Mouse (Mus musculus) heart, embryonic 13.5 days (tissue): ENCODE results near the gene Acot1. TPM values are rescaled to one million over a fixed set of nuclear protein-coding genes. Genes with fewer than 3 reads are reported as not detected.
"Not testable (repeated sequence)": the region's sequence is repeated elsewhere in the genome, so short reads cannot be mapped to it uniquely, and the experiment has no call there.

Source experiments
- ATAC-seq: fragments of 200-750 bp; cut with Nextera tagmentation; 2 replicates; pipeline ENCODE4 v1.8.0; 2017; ENCODE audit warnings: moderate TSS enrichment; ENCODE audit not compliant: insufficient number of reproducible peaks, low FRiP score, low TSS enrichment; ENCODE audit errors: extremely low read depth
- H3K27ac ChIP-seq: fragments of 300-500 bp; sonication (generic); replicated peaks from 2 replicates; pipeline ENCODE4 v1.5.1; 2015; ENCODE audit warnings: moderate library complexity, mild to moderate bottlenecking, inconsistent platforms
- H3K27me3 ChIP-seq: fragments of 300-500 bp; sonication (generic); replicated peaks from 2 replicates; pipeline ENCODE4 v1.6.1; 2015; ENCODE audit warnings: mild to moderate bottlenecking, inconsistent platforms
- H3K36me3 ChIP-seq: fragments of 300-500 bp; sonication (generic); 2 replicates; pipeline ENCODE4 v1.6.1; 2015; ENCODE audit warnings: mild to moderate bottlenecking, inconsistent platforms
- H3K4me1 ChIP-seq: fragments of 300-500 bp; sonication (generic); 2 replicates; pipeline ENCODE4 v1.6.1; 2015; ENCODE audit warnings: inconsistent platforms
- H3K4me2 ChIP-seq: fragments of 300-500 bp; sonication (generic); 2 replicates; pipeline ENCODE4 v1.6.1; 2015; ENCODE audit warnings: inconsistent platforms, mild to moderate bottlenecking, moderate library complexity
- H3K4me3 ChIP-seq: fragments of 300-500 bp; sonication (generic); 2 replicates; pipeline ENCODE4 v1.5.1; 2015; ENCODE audit warnings: moderate library complexity, mild to moderate bottlenecking, inconsistent platforms
- H3K9ac ChIP-seq: fragments of 300-500 bp; sonication (generic); 2 replicates; pipeline ENCODE4 v1.6.1; 2015; ENCODE audit warnings: inconsistent platforms, mild to moderate bottlenecking, moderate library complexity
- H3K9me3 ChIP-seq: fragments of 300-500 bp; sonication (generic); 2 replicates; pipeline ENCODE4 v1.6.1; 2016; ENCODE audit warnings: inconsistent platforms
- WGBS: fragments of 180-500 bp; shearing (Covaris S2); methylation state at CpG from one replicate; pipeline ENCODE4 v1.1.7; 2015; ENCODE audit warnings: mixed read lengths; 5-methylcytosine and 5-hydroxymethylcytosine counted together
- polyA plus RNA-seq: library from polyadenylated mRNA; unstranded; fragments of >200 nt; fragmentation: Nextera tagmentation; extraction: Ambion mirVana; gene quantifications from 2 replicates; pipeline ENCODE4 v1.2.1, GENCODE M21; 2015

Gene Acot1
- polyA plus RNA-seq, 1 experiment from 2014 or later: 22.4 TPM

DNA sequence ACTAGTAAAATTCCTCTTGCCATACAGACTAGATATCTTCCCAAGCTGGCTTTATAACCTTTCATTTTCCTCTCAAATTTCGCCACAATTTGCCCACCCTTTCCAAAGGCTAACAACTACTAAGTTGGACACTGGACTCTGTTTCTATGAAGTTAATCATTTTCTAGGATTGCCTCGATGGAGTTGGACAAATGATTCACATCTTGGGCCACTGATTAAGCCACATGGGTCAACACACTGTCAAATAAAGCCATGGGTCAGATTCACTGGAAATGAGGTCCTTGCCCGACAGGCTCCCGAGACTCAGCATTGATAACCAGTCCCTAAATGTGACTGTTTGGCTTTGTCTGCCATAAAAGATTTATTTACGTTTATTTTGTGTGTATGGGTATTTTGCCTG is 33.0 kb downstream of the Acot1 start:
- Histone ChIP-seq H3K36me3 (no peaks in the 10 kb centered on the region), H3K27me3 (peaks cover 4% of the 10 kb centered on the region; the same call in 1 of the 2 replicates), H3K9ac (no peak overlapping the region), H3K4me2 (no peak overlapping the region), H3K9me3 (peaks cover 10% of the 10 kb centered on the region; the same call in 1 of the 2 replicates), H3K27ac (no peak overlapping the region), H3K4me3 (no peak overlapping the region), H3K4me1 (peaks cover 3% of the 10 kb centered on the region; the same call in 1 of the 2 replicates)
- no peak for ATAC-seq
- WGBS: 83% methylated on average over 5 of the region's 5 CpGs

DNA sequence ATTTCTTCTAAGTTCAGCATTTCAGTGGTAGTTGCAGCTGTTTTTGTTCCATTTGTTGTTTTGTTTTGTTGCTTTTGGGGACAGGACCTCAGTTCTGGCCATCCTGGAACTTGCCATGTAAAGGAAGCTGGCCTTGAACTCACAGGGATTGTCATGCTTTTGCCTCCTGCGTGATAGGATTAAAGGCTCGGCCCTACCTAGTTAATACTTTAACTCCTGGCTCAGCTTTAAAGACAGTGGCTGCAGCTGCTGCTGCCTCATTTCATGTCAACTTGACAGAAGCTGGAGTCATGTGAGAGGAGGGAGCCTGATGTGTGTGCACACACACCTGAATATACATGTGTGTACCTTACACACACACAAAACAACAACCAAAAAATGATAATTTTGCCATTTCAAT is 34.8 kb downstream of the Acot1 start:
- Histone ChIP-seq H3K36me3 (no peaks in the 10 kb centered on the region), H3K9ac (no peak overlapping the region), H3K27ac (no peak overlapping the region), H3K27me3 (no peaks in the 10 kb centered on the region), H3K9me3 (peaks cover 19% of the 10 kb centered on the region), H3K4me2 (no peak overlapping the region), H3K4me1 (no peaks in the 10 kb centered on the region), H3K4me3 (no peak overlapping the region)
- WGBS: 61% methylated on average over 2 of the region's 2 CpGs
- ATAC-seq: no peak

DNA sequence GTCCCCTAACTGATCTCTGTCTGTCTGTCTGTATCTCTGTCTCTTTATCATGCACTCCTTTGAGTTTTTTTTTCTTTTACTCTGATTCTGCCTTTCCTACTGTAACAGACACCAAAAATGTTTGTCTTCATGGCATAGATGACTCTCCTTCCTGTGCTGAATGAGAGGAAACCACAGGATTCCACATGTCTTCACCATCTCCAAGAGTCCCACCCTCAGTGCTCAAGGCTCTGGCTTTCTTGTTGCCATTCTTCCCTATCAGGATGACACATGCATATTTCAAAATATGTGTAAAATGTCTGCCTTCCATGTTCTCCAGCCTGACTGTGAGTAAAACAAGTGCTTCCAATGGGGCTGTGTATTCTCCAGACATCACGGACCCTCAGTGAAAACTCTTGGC is 37.6 kb downstream of the Acot1 start:
- Histone ChIP-seq H3K4me3 (no peak overlapping the region), H3K4me1 (no peaks in the 10 kb centered on the region), H3K9me3 (peaks cover 9% of the 10 kb centered on the region), H3K9ac (no peak overlapping the region), H3K36me3 (no peaks in the 10 kb centered on the region), H3K27ac (no peak overlapping the region), H3K4me2 (no peak overlapping the region), H3K27me3 (peaks cover 8% of the 10 kb centered on the region)
- WGBS: 81% methylated on average over 1 of the region's 1 CpGs
- ATAC-seq: no peak

DNA sequence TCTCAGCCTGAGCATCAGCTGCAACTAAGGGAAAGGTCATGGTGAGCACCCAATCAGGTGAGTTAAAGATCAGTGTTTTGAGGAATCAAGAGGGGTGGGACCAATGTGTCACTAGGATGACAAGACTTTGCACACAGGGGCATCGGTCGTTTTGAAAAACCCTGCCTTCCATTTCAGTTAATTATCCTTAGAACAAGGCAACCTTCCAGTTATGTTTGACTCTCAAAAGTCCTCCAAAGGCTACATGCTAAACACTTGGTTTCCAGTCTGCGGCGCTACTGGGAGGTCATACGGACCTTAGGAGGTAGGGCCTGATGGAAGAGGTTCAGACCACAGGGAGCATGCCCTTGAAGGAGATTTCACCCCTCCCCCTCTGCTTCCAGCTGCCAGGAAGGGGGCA is 41.5 kb downstream of the Acot1 start:
- WGBS: 75% methylated on average over 5 of the region's 5 CpGs
- H3K9me3 ChIP-seq, H3K4me1 ChIP-seq, H3K36me3 ChIP-seq, H3K4me2 ChIP-seq, H3K4me3 ChIP-seq, H3K27ac ChIP-seq, ATAC-seq, H3K9ac ChIP-seq: not testable (repeated sequence)
- peaks cover 38% of the 10 kb centered on the region for H3K27me3 ChIP-seq

DNA sequence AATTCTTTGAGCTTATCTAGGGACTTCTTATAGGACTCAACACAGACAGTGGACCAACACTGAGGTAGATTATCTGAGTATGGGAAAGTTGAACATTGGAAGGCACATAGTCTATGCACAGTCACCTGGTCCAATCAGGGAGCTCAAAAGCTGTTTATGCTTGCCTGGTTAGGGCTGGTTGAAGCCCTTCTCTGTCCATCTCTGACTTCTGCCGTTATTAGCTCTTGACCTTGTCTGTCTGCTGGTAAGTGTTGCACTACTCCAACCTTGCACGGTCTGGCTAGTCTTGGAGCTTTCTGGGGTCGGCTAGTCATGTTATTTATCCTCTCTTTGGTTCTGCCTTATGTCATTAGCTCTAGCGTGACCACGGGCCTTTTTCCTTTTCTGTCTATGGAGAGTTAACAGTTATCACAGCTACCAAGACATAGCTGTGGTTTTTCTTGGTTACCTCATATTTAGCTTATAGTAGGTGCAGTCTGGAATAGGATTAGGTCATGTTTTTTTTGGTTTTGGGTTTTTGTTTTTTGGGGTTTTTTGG is 42.7 kb downstream of the Acot1 start, which contains the start of gene Acot3:
Acot3 (plus strand) TSS at position 208 of the 538 bp plus-strand sequence.
- WGBS: 62% methylated on average over 5 of the region's 5 CpGs
- Histone ChIP-seq H3K9ac (no peak within 1 kb of the TSS), H3K4me1 (peaks cover 8% of the 10 kb centered on the region), H3K27me3 (peaks cover 40% of the 10 kb centered on the region), H3K4me2 (peak within 1 kb of the TSS; percentile 90), H3K27ac (no peak within 1 kb of the TSS), H3K4me3 (peak within 1 kb of the TSS; percentile 59), H3K36me3 (no peaks in the 10 kb centered on the region), H3K9me3 (peaks cover 9% of the 10 kb centered on the region)
- ATAC-seq: no peak

DNA sequence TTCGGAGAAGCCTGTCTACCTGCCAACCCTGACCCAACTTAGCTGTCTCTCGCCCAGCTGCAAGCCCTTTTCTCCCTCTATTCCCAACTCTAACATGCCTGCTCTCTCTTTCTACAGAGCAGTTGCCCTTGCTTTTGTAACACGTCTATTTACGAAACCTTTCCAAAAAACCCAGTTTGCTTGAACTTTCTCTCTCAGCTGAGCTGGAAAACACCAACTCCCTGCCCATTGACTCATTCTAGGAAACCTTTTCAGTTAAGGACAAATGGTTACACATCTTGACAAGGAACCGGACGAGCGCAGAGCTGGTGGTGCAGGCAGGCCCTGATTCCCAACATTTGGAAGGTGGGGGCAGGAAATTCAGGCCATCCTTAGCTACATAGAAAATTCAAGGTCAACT is 43.3 kb downstream of the Acot1 start:
- no peak for ATAC-seq
- Histone ChIP-seq H3K27me3 (peaks cover 40% of the 10 kb centered on the region), H3K4me1 (peaks cover 8% of the 10 kb centered on the region), H3K4me2 (peak overlapping the region; percentile 90), H3K4me3 (0 out of 2 replicates have a peak overlapping the region, but pooled peaks have one; percentile 59), H3K27ac (no peak overlapping the region), H3K9me3 (peaks cover 9% of the 10 kb centered on the region), H3K9ac (no peak overlapping the region), H3K36me3 (no peaks in the 10 kb centered on the region)
- WGBS: 79% methylated on average over 7 of the region's 7 CpGs

DNA sequence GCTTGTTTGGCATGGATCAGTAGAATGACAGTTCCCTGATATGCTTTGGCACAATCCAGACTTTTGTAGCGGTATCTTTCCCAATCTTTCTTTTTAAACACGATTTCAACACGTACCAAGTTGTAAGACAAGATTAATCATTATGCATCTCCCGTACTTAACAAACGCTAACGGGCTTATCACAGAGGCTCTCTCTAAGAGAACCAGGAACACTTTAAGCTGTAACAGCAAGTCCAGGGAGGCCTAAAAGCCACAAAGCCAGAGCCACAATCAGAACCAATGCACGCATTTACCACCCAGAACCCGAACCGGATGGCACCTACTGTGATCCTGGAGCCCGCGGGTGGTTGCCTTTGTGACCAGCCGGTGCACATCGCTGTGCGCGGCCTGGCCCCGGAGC is 43.9 kb downstream of the Acot1 start:
- Histone ChIP-seq H3K4me2 (peak overlapping the region; percentile 90), H3K36me3 (no peaks in the 10 kb centered on the region), H3K9me3 (peaks cover 7% of the 10 kb centered on the region), H3K4me1 (peaks cover 8% of the 10 kb centered on the region), H3K4me3 (peak overlapping the region; percentile 59), H3K27me3 (peaks cover 40% of the 10 kb centered on the region), H3K9ac (peak overlapping the region; percentile 74), H3K27ac (no peak overlapping the region)
- ATAC-seq: no peak
- WGBS: 5% methylated on average over 16 of the region's 16 CpGs

DNA sequence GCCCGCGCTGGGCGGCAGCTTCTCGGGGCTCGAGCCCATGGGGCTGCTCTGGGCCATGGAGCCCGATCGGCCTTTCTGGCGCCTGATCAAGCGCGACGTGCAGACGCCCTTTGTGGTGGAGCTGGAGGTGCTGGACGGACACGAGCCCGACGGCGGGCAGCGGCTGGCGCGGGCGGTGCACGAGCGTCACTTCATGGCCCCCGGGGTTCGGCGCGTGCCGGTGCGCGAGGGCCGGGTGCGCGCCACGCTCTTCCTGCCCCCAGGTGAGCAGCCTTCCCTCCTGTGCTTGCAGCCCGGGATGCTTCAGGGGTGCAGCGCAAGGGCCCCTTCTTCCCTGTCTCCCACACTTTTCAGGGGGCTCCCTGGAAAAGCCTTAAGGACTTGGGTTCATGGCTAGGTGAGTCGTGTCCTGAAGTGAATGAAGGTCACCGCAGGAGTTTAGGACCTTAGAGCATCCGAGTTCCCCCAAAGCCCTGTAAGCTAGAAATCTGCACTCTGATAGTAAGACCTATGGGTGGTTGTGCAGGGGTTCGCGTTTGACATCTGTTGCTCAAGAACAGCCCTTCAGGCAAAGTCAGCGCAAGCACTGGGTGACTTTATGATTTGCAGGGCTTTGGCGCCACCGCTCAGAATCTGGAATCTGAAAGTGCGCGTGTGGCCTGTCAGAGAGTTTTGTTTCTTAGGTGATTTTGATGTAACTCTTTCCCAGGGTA is 44.5 kb downstream of the Acot1 start:
- H3K27me3 ChIP-seq: peaks cover 40% of the 10 kb centered on the region
- no peaks in the 10 kb centered on the region for H3K36me3 ChIP-seq
- 3% methylated on average over 41 of the region's 46 CpGs for WGBS
- no peak overlapping the region for H3K27ac ChIP-seq
- no peak for ATAC-seq
- H3K4me1 ChIP-seq: peaks cover 8% of the 10 kb centered on the region
- 0 out of 2 replicates have a peak, but pooled peaks cover under 1% of the 10 kb centered on the region for H3K9me3 ChIP-seq
- peak overlapping the region; percentile 90 for H3K4me2 ChIP-seq
- peak overlapping the region; percentile 74 for H3K9ac ChIP-seq
- H3K4me3 ChIP-seq: peak overlapping the region; percentile 59

DNA sequence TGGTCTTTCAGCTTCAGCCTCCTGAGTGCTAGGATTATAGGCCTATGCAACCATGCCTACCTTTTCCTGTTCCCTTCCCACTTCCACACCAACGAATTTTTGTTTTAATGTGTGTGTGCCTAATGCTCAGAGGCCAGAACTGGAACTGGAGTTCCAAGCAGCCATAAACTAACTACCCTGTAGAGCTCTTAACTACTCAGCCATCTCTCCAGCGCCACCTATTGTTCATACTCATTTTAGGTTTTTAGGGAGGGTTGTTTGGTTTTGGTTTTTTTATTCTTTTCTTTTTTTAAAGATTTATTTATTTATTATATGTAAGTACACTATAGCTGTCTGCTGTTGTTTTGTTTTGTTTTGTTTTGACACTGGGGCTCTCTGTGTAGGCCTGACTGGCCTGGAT is 51.7 kb downstream of the Acot1 start:
- no peak for ATAC-seq
- no peak overlapping the region for H3K27ac ChIP-seq
- H3K36me3 ChIP-seq: no peaks in the 10 kb centered on the region
- H3K27me3 ChIP-seq: peaks cover 12% of the 10 kb centered on the region; the same call in 1 of the 2 replicates
- H3K4me3 ChIP-seq: no peak overlapping the region
- 22% methylated on average over 2 of the region's 2 CpGs for WGBS
- no peaks in the 10 kb centered on the region for H3K4me1 ChIP-seq
- H3K9ac ChIP-seq: no peak overlapping the region
- H3K9me3 ChIP-seq: 0 out of 2 replicates have a peak, but pooled peaks cover 3% of the 10 kb centered on the region
- no peak overlapping the region for H3K4me2 ChIP-seq

DNA sequence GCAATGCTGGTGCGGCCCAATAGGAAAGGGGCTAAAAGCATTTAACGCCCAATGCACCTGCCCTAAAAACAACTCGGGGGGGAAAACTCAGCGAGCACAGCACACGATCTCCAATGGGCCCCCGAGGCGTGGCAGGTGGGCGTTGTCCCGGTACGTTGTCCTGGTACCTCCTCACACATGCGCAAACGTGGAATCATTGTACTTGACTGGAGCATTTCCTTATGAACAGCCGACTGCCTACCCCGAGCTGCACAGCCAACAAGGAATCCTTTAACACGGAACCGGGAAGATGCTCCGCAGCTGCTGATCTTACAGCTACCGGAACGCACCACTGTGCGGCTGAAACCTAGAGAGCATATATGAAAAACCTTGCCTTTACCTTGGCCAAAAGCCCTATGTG is 53.0 kb downstream of the Acot1 start:
- H3K36me3 ChIP-seq: no peaks in the 10 kb centered on the region
- H3K27ac ChIP-seq: no peak overlapping the region
- H3K4me3 ChIP-seq: no peak overlapping the region
- no peak overlapping the region for H3K9ac ChIP-seq
- ATAC-seq: no peak
- 0 out of 2 replicates have a peak, but pooled peaks cover 3% of the 10 kb centered on the region for H3K9me3 ChIP-seq
- H3K27me3 ChIP-seq: peaks cover 19% of the 10 kb centered on the region
- no peaks in the 10 kb centered on the region for H3K4me1 ChIP-seq
- no peak overlapping the region for H3K4me2 ChIP-seq
- WGBS: 82% methylated on average over 20 of the region's 20 CpGs

DNA sequence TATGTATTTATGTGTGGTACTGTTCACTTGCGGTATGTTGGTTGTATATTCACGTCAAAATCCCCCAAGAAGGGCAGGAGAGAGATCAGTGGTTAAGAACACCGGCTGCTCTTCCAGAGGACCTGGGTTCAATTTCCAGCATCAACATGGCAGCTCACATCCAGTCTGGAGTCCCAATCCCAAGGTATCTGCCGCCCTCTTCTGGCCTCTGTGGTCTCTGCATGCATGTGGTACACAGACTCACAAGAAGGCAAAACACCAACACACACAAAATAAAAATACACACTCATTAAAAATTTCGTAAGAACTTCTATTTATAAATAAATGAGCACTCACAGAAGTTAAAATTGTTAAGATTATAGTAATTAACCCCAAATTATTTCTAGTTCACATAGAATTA is 53.9 kb downstream of the Acot1 start:
- Histone ChIP-seq H3K27me3 (peaks cover 28% of the 10 kb centered on the region), H3K4me3 (no peak overlapping the region), H3K9ac (no peak overlapping the region), H3K4me1 (no peaks in the 10 kb centered on the region), H3K9me3 (0 out of 2 replicates have a peak, but pooled peaks cover 3% of the 10 kb centered on the region), H3K4me2 (no peak overlapping the region), H3K36me3 (no peaks in the 10 kb centered on the region), H3K27ac (no peak overlapping the region)
- 72% methylated on average over 5 of the region's 5 CpGs for WGBS
- ATAC-seq: no peak

DNA sequence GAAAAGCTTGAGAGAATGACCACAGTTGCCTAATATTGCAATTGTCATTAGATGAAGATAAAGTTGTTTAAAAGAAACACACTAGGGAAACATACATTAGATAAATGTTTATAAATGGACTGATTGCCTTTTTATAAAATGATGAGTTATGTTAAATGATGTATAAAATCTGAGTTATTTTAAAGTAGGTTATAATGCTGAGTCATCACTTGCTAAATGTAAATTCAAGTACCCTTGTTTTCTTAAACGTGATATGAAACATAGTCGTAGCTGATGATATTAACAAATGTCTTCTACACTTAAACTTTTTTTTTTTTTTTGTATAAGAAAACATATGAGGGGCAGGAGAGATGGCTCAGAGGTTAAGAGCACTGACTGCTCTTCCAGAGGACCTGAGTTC is 54.5 kb downstream of the Acot1 start:
- 73% methylated on average over 2 of the region's 2 CpGs for WGBS
- no peak for ATAC-seq

More for the DNA sequence above, 54.5 kb downstream of the Acot1 start:
- Histone ChIP-seq H3K9me3 (0 out of 2 replicates have a peak, but pooled peaks cover 3% of the 10 kb centered on the region), H3K4me2 (no peak overlapping the region), H3K4me1 (no peaks in the 10 kb centered on the region), H3K4me3 (no peak overlapping the region), H3K36me3 (no peaks in the 10 kb centered on the region), H3K27me3 (peaks cover 34% of the 10 kb centered on the region), H3K27ac (no peak overlapping the region), H3K9ac (no peak overlapping the region)
